Mouse (Mus musculus) midbrain, postnatal 0 days (tissue): Measurements from ENCODE around the gene Tmem198b. TPM values are rescaled to one million over a fixed set of nuclear protein-coding genes. Genes with fewer than 3 reads are reported as not detected.

Experiments used
- ATAC-seq: fragments of 200-750 bp; cut with Nextera tagmentation; 2 replicates; pipeline ENCODE4 v1.8.0; 2017; ENCODE audit warnings: moderate number of reproducible peaks, mild to moderate bottlenecking, moderate TSS enrichment, moderate library complexity; ENCODE audit not compliant: low FRiP score
- DNase-seq: peaks from one replicate; pipeline ENCODE4 v3.0.0-alpha.2; 2015; ENCODE audit warnings: low spot score
- H3K27ac ChIP-seq: fragments of 300-500 bp; sonication (generic); 2 replicates; pipeline ENCODE4 v1.5.1; 2014; ENCODE audit warnings: low read depth, mild to moderate bottlenecking, low read length, mixed read lengths
- H3K27me3 ChIP-seq: fragments of 300-500 bp; sonication (generic); 2 replicates; pipeline ENCODE4 v1.6.1; 2014; ENCODE audit warnings: low read length, control low read depth, mixed read lengths; ENCODE audit not compliant: insufficient read depth
- H3K36me3 ChIP-seq: fragments of 300-500 bp; sonication (generic); 2 replicates; pipeline ENCODE4 v1.6.1; 2014; ENCODE audit warnings: low read length, control low read depth, mixed read lengths; ENCODE audit not compliant: insufficient read depth
- H3K4me1 ChIP-seq: fragments of 300-500 bp; sonication (generic); 2 replicates; pipeline ENCODE4 v1.6.1; 2014; ENCODE audit warnings: mild to moderate bottlenecking, control low read depth, antibody characterized with exemption, low read length, mixed read lengths; ENCODE audit not compliant: insufficient read depth
- H3K4me2 ChIP-seq: fragments of 300-500 bp; sonication (generic); 2 replicates; pipeline ENCODE4 v1.6.1; 2014; ENCODE audit warnings: low read depth, mild to moderate bottlenecking, low read length, mixed read lengths; ENCODE audit not compliant: poor library complexity, severe bottlenecking
- H3K4me3 ChIP-seq: fragments of 300-500 bp; sonication (generic); 2 replicates; pipeline ENCODE4 v1.5.1; 2014; ENCODE audit warnings: low read depth, mild to moderate bottlenecking, low read length, moderate library complexity
- H3K9ac ChIP-seq: fragments of 300-500 bp; sonication (generic); replicated peaks from 2 replicates; pipeline ENCODE4 v1.6.1; 2014; ENCODE audit warnings: mild to moderate bottlenecking, low read length, moderate library complexity, mixed read lengths; ENCODE audit not compliant: poor library complexity, severe bottlenecking
- H3K9me3 ChIP-seq: fragments of 300-500 bp; sonication (generic); 2 replicates; pipeline ENCODE4 v1.6.1; 2016; ENCODE audit warnings: low read length, control low read depth
- CTCF ChIP-seq: IDR thresholded peaks from 2 replicates; pipeline ENCODE4 v1.5.1; 2016; ENCODE audit warnings: antibody characterized with exemption, mild to moderate bottlenecking
- WGBS: fragments of 180-500 bp; shearing (Covaris S2); extraction: QIAGEN DNeasy Blood & Tissue Kit; methylation state at CpG from one replicate; pipeline ENCODE4 v1.1.7; 2014; 5-methylcytosine and 5-hydroxymethylcytosine counted together
- polyA plus RNA-seq: library from polyadenylated mRNA; unstranded; fragments of >200 nt; fragmentation: Nextera tagmentation; extraction: Ambion mirVana; gene quantifications from 2 replicates; pipeline ENCODE4 v1.2.1, GENCODE M21; 2015
- total RNA-seq: library from RNA; depleted of rRNA; stranded (reverse); fragments of >200 nt; gene quantifications from 2 replicates; pipeline ENCODE4 v1.2.3, GENCODE M21; 2014

Tmem198b gene
- total and polyA plus RNA-seq, 2 experiments from 2014 or later = 17.1 to 21.8 TPM

GRCm38 (mm10) chr10:128821358-128822056 is 17.3 kb upstream of the Tmem198b start, which contains the start of gene Ormdl2:
Gene Ormdl2 (minus strand): TSS chr10:128821645.
- H3K9me3 ChIP-seq = no peaks in the 10 kb centered on the region
- peak; percentile 100 for ATAC-seq
- peak; percentile 47 for TF ChIP-seq CTCF
- H3K9ac ChIP-seq = peak within 1 kb of the TSS; percentile 65
- H3K4me2 ChIP-seq = peak within 1 kb of the TSS; percentile 73
- 1% methylated on average over 46 of the region's 46 CpGs for WGBS
- peaks cover 5% of the 10 kb centered on the region; the same call in 1 of the 2 replicates for H3K4me1 ChIP-seq
- peak within 1 kb of the TSS; percentile 69 for H3K27ac ChIP-seq
- peaks cover 24% of the 10 kb centered on the region for H3K36me3 ChIP-seq
- peak within 1 kb of the TSS; percentile 79 for H3K4me3 ChIP-seq
- no peaks in the 10 kb centered on the region for H3K27me3 ChIP-seq
- DNase-seq = peak; percentile 100

- ATAC-seq = no peak
Observed at GRCm38 (mm10) chr10:128820217-128820616, 16.0 kb upstream of the Tmem198b start.

GRCm38 (mm10) chr10:128817033-128817432 is 12.9 kb upstream of the Tmem198b start, which contains the start of gene Sarnp:
Gene Sarnp (plus strand): TSS chr10:128817333.
- Histone ChIP-seq H3K9me3 (no peaks in the 10 kb centered on the region), H3K27ac (no peak within 1 kb of the TSS), H3K4me2 (no peak within 1 kb of the TSS), H3K36me3 (peaks cover 28% of the 10 kb centered on the region), H3K9ac (no peak within 1 kb of the TSS), H3K4me3 (no peak within 1 kb of the TSS), H3K27me3 (no peaks in the 10 kb centered on the region), H3K4me1 (no peaks in the 10 kb centered on the region)
- TF ChIP-seq CTCF = no peak
- WGBS = 94% methylated on average over 13 of the region's 13 CpGs
- DNase-seq (no peak), ATAC-seq (no peak)

More at GRCm38 (mm10) chr10:128820217-128820616, 16.0 kb upstream of the Tmem198b start:
- Histone ChIP-seq H3K4me3 (no peak overlapping the region), H3K9ac (no peak overlapping the region), H3K27me3 (no peaks in the 10 kb centered on the region), H3K9me3 (no peaks in the 10 kb centered on the region), H3K4me2 (no peak overlapping the region), H3K4me1 (peaks cover 5% of the 10 kb centered on the region; the same call in 1 of the 2 replicates), H3K27ac (no peak overlapping the region), H3K36me3 (peaks cover 22% of the 10 kb centered on the region)
- DNase-seq = no peak
- WGBS = 92% methylated on average over 4 of the region's 4 CpGs
- no peak for TF ChIP-seq CTCF

GRCm38 (mm10) chr10:128807018-128807417 is 2.8 kb upstream of the Tmem198b start:
- no peak overlapping the region for H3K27ac ChIP-seq
- H3K4me2 ChIP-seq = peak overlapping the region; percentile 77
- DNase-seq = no peak
- no peaks in the 10 kb centered on the region for H3K27me3 ChIP-seq
- no peaks in the 10 kb centered on the region for H3K9me3 ChIP-seq
- peak overlapping the region; percentile 14 for H3K4me3 ChIP-seq
- peaks cover 9% of the 10 kb centered on the region; the same call in 1 of the 2 replicates for H3K36me3 ChIP-seq
- WGBS = 91% methylated on average over 8 of the region's 8 CpGs
- peaks cover 30% of the 10 kb centered on the region for H3K4me1 ChIP-seq
- H3K9ac ChIP-seq = peak overlapping the region; percentile 44; the same call in 1 of the 2 replicates
- no peak for TF ChIP-seq CTCF
- no peak for ATAC-seq

- TF ChIP-seq CTCF = no peak
- no peak for DNase-seq
- Histone ChIP-seq H3K9me3 (no peaks in the 10 kb centered on the region), H3K9ac (peak overlapping the region; percentile 87), H3K27me3 (no peaks in the 10 kb centered on the region), H3K4me3 (peak overlapping the region; percentile 85), H3K27ac (peak overlapping the region; percentile 96; the same call in 1 of the 2 replicates), H3K4me1 (peaks cover 30% of the 10 kb centered on the region), H3K4me2 (peak overlapping the region; percentile 77), H3K36me3 (peaks cover 14% of the 10 kb centered on the region; the same call in 1 of the 2 replicates)
- no peak for ATAC-seq
- WGBS = 59% methylated on average over 6 of the region's 6 CpGs
Observed at GRCm38 (mm10) chr10:128806086-128806485, 1.9 kb upstream of the Tmem198b start.
